Mouse (Mus musculus) left cerebral cortex, adult 8-10 months (tissue): ENCODE measurements at regions not wholly inside any gene's neighbourhood (a gene's known extent, or its start where the extent isn't known, plus 50 kb on each side); places are given as distances from the start of the nearest gene placed in this dataset.

Experiments used
- DNase-seq, 2 experiments: peaks; one replicate each; pipeline ENCODE4 v3.0.0; 2022; ENCODE audit warnings: low spot score in 2 of 2

GRCm38 (mm10) chr5:148454200-148454599 lies 54.5 kb upstream of the Slc7a1 start:
- no peak for DNase-seq

DNA sequence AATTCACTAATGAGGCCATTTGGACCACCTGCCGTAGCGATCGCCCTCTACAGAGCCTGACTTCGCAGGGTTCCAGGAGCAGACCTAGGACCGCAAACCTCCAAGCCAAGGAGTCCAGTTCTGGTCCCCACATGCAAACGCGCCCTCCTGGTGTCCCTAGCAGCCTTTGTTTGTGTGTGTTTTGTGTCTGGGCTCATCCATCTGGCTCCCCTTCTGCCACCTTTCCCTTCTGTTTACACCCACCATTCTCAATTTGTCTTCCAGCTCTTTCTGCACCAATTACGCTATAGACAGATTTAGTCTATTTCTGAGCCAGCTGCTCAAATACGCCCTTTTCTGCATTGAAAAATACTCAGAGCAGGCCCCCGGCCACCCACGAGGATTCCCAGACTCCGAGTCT lies 54.1 kb upstream of the Slc7a1 start:
- DNase-seq: peak in 1 of 2 experiments; percentile 83

DNA sequence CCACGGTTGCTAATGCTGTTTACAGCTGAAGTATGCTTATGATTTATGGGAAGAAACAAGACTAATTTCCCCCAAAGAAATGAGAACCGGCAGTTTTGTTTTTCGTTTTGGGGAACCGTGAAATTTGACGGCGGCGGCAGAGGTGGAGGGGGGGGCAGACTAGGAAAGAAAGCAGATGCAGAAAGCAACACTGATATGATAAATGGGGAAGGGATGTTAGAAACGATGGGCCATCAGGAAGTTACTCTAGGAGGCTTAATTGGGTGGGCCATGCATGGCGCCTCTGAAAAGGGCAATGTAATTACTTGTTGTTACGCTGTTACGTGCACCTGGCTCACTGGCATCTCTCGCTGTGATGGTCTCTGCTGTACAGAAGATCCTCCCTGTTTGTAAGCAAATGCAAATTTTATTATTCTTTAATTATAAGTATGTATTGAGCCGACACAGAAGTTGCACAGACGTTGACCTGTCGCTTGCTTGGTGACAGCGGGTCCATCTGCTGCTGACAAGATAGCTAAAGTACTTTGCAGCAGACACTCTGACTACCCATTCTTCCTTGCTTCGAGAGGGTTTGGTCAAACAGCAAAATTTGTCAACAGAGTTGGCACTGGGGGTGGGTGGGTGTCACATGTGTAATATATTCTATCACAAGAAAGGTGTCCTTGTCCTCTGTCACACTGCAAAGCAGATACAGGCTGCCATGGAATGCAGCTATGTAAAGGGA lies 53.4 kb upstream of the Slc7a1 start:
- no peak for DNase-seq

DNA sequence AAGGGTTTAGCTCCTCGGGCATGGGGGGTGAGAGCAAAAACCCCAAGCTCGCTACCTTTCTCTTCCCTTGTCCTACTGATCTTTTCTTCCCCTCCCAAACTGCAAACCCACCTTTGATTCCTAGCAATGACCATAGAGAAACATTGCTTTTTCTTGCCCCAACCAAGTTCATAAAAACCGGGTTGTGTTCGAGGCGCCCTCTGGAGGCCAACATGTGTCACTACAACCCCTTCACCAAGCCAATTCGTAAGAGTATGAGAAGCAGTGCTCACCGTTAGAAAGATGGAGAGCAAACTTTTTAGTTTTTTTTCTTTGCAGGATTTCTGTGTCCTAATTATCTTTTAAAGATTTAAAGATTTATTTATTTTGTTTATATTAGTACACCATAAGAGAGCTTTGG lies 52.1 kb upstream of the Slc7a1 start:
- no peak for DNase-seq

GRCm38 (mm10) chr5:148450924-148451323 lies 51.2 kb upstream of the Slc7a1 start:
- DNase-seq: peak; percentile 14 to 28
